Mouse (Mus musculus) mouse embryonic stem cell (cell line): ENCODE data around the gene Olfr298.

ENCODE experiments used
- in situ Hi-C, 2 experiments: fragments of 300-500 bp; cut with MboI; formaldehyde crosslinking; loops; 1 replicate in 1 of 2; 3 replicates in 1 of 2; pipeline ENCODE4 v1.14.3; 2019 to 2020; ENCODE audit warnings: low sequenced_read_pairs in 2 of 2, low pct_unique_long_range_greater_than_20kb in 1 of 2, mixed read lengths in 1 of 2; ENCODE audit not compliant: unreplicated experiment in 1 of 2

Gene Olfr298

DNA sequence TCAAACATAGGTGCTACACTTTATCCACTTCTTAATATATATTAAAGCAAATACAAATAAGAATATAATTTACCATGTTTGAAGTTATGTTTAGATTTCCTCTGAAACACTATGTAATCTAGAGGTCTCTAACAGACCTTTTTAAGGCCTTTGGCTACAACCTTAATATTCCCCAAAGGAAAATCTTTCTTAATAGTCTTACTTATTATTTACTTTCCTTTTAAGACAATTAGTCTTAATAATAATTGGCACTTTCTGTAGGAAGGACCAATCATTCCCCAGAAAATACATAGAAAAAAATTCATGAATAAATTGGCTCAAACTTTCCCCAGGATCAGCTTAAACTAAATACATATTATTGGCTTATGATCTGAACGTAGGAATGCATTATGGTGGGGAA, at the start of gene Olfr298:
Olfr298 (minus strand) TSS at position 101 of the 400 bp plus-strand sequence.
- in situ Hi-C loops = no loop called here

DNA sequence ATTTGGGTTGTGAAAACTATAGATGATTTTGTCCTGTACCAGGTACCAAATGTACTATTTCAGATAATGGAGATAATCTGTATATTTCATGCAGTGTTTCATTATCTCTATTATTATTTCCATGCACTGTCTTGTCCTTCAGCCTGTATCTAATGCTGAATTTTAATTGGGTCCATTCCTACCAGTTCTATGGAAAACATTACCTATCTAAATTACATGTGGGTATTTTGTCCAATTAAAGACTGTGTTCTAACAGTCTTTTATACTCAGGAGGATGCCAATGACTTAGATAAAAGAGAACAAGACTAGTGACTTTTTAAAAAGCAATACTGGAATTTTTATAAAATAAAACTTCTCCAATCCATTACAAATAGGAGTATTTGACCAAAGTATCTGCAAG, 27.4 kb upstream of the Olfr298 start, which contains the start of gene Olfr297:
Olfr297 (plus strand) TSS at position 301 of the 400 bp plus-strand sequence.
- in situ Hi-C loops = no loop called here

DNA sequence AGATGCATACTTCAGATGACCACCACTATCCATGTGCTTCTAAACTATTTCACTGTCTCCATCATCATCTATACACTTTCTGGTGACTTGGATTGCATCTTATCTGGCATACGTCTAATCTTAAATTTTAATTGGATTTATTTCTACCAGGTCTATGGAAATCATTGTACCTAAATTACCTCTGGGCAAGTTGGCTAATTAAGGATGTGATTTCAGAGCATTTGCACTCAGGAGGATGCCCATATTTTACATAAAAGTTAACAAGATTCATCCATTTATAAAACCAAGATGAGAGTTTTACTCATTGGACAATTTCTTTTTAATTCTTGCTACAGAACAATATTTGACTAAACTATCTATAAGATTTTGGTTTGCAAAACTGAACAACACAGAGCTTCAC, 32.7 kb downstream of the Olfr298 start, which contains the start of gene Olfr299:
Olfr299 (plus strand) TSS at position 301 of the 400 bp plus-strand sequence.
- in situ Hi-C loops = no loop called here
